In the genomic region with DNA sequence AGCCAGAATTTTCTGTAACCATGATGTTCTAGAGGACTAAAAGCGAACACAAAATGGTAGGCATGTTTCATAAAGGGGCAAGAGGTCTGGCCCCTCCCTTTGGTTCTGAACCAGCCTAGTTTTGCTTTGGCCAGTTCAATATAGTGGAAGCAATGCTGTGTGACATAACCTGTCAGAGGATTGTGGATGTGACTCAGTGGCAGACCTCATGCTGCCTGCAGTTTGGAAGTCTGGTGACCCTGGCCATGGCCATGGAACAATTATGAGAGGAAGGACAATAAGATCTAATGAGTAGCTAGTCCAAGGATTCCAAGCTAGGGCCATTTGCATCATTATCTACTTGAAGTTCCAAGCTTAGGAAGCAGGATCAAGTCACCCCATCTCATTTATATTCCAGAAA, we compare ENCODE assay signal across 16 mouse cellular contexts. TPM values are rescaled to one million over a fixed set of nuclear protein-coding genes. Genes with fewer than 3 reads are reported as not detected.
DNase-seq lines count a peak whose midpoint lies in the region; ATAC-seq and TF ChIP-seq lines count a peak whose summit lies in the region.
"Had no signal": no experiment of that assay in that cellular context is flagged by ENCODE, and none has a peak within 500 bp of the region (broad histone marks: within the 10 kb centered on the region; RNA-seq: fewer than 3 reads in every experiment).

No protein-coding gene starts in this region.

- H3K9ac ChIP-seq in forebrain, embryonic 12.5 days: no peak overlapping the region
- H3K9ac ChIP-seq in forebrain, postnatal 0 days: no peak overlapping the region
- H3K9ac ChIP-seq in midbrain, embryonic 11.5 days (ENCODE audit: low read length): no peak overlapping the region
- H3K9ac ChIP-seq in midbrain, embryonic 15.5 days: no peak overlapping the region
- H3K9ac ChIP-seq: heart, embryonic 15.5 days; limb, embryonic 13.5 days; liver, embryonic 14.5 days; stomach, embryonic 15.5 days had no signal

- H3K27me3 ChIP-seq in forebrain, embryonic 12.5 days: no peaks in the 10 kb centered on the region
- no peaks in the 10 kb centered on the region for H3K27me3 ChIP-seq in forebrain, postnatal 0 days (ENCODE audit: insufficient read depth, low read length)
- no peaks in the 10 kb centered on the region for H3K27me3 ChIP-seq in midbrain, embryonic 11.5 days (ENCODE audit: control insufficient read depth, insufficient read depth, low read length)
- H3K27me3 ChIP-seq in midbrain, embryonic 10.5 days (ENCODE audit: low read depth, poor library complexity, severe bottlenecking): no peaks in the 10 kb centered on the region
- H3K27me3 ChIP-seq in midbrain, embryonic 15.5 days (replicated peaks): no peaks in the 10 kb centered on the region
- H3K27me3 ChIP-seq: heart, embryonic 15.5 days; limb, embryonic 13.5 days; stomach, embryonic 15.5 days had no signal

- H3K9me3 ChIP-seq in forebrain, embryonic 12.5 days: no peaks in the 10 kb centered on the region
- H3K9me3 ChIP-seq in forebrain, postnatal 0 days (ENCODE audit: low read length): no peaks in the 10 kb centered on the region
- no peaks in the 10 kb centered on the region for H3K9me3 ChIP-seq in midbrain, embryonic 11.5 days (ENCODE audit: control insufficient read depth, low read length)
- H3K9me3 ChIP-seq in midbrain, embryonic 10.5 days (replicated peaks): no peaks in the 10 kb centered on the region
- H3K9me3 ChIP-seq in midbrain, embryonic 15.5 days: no peaks in the 10 kb centered on the region
- H3K9me3 ChIP-seq: G1E; heart, embryonic 15.5 days; limb, embryonic 13.5 days; stomach, embryonic 15.5 days had no signal

- no peak for DNase-seq in forebrain, postnatal 0 days
- DNase-seq in midbrain, embryonic 11.5 days (ENCODE audit: low spot score, missing footprints): no peak
- no peak for DNase-seq in midbrain, embryonic 10.5 days (ENCODE audit: low spot score)

- no peak for TF ChIP-seq CTCF in forebrain, postnatal 0 days (IDR thresholded peaks at IDR 0.05; ENCODE audit: low read depth)
- no peak for TF ChIP-seq CTCF in embryonic fibroblast, embryonic 13.5 days (IDR thresholded peaks at IDR 0.05; ENCODE audit: borderline replicate concordance, insufficient read depth, low read length)

- peak; percentile 5; the same call in 1 of the 2 replicates for ATAC-seq in forebrain, embryonic 12.5 days (ENCODE audit: low FRiP score)
- ATAC-seq in forebrain, postnatal 0 days: no peak
- ATAC-seq in midbrain, embryonic 11.5 days (ENCODE audit: low FRiP score): peak; percentile 15; the same call in 1 of the 2 replicates
- no peak; the same call in 1 of the 2 replicates for ATAC-seq in midbrain, embryonic 15.5 days (replicated peaks)
- no peak for ATAC-seq in activated CD4-positive, CD25-positive, alpha-beta regulatory T cell, adult 4 months

- WGBS in forebrain, embryonic 12.5 days: 94% methylated on average over 1 of the region's 1 CpGs
- 92% methylated on average over 1 of the region's 1 CpGs for WGBS in forebrain, postnatal 0 days
- 97% methylated on average over 1 of the region's 1 CpGs for WGBS in midbrain, embryonic 11.5 days
- WGBS in midbrain, embryonic 10.5 days: 89% methylated on average over 1 of the region's 1 CpGs
- WGBS in midbrain, embryonic 15.5 days: 100% methylated on average over 1 of the region's 1 CpGs

- H3K36me3 ChIP-seq in forebrain, embryonic 12.5 days (replicated peaks): peaks cover 25% of the 10 kb centered on the region
- peaks cover 16% of the 10 kb centered on the region; the same call in 1 of the 2 replicates for H3K36me3 ChIP-seq in forebrain, postnatal 0 days (ENCODE audit: insufficient read depth)
- peaks cover 3% of the 10 kb centered on the region for H3K36me3 ChIP-seq in midbrain, embryonic 11.5 days (ENCODE audit: control insufficient read depth, insufficient read depth, low read length)
- peaks cover 48% of the 10 kb centered on the region for H3K36me3 ChIP-seq in midbrain, embryonic 10.5 days
- H3K36me3 ChIP-seq in midbrain, embryonic 15.5 days (replicated peaks): no peaks in the 10 kb centered on the region; the same call in 1 of the 2 replicates

- TF ChIP-seq POLR2A in embryonic fibroblast, embryonic 13.5 days (IDR thresholded peaks at IDR 0.05; ENCODE audit: low read depth, low read length): peak; percentile 52

- H3K4me2 ChIP-seq in forebrain, embryonic 12.5 days: no peak overlapping the region
- H3K4me2 ChIP-seq in forebrain, postnatal 0 days (ENCODE audit: low read depth): no peak overlapping the region
- no peak overlapping the region for H3K4me2 ChIP-seq in midbrain, embryonic 11.5 days
- no peak overlapping the region for H3K4me2 ChIP-seq in midbrain, embryonic 15.5 days
- H3K4me2 ChIP-seq: heart, embryonic 15.5 days; limb, embryonic 13.5 days; stomach, embryonic 15.5 days had no signal

- 0 out of 2 replicates have a peak overlapping the region, but pooled peaks have one; percentile 26 for H3K27ac ChIP-seq in forebrain, embryonic 12.5 days
- no peak overlapping the region for H3K27ac ChIP-seq in forebrain, postnatal 0 days (ENCODE audit: low read depth, low read length)
- no peak overlapping the region for H3K27ac ChIP-seq in midbrain, embryonic 11.5 days (ENCODE audit: low read depth, low read length)
- H3K27ac ChIP-seq in midbrain, embryonic 10.5 days (replicated peaks): no peak overlapping the region
- H3K27ac ChIP-seq in embryonic fibroblast, embryonic 13.5 days (ENCODE audit: insufficient read depth, low read length): no peak overlapping the region
- H3K27ac ChIP-seq in midbrain, embryonic 15.5 days: peak overlapping the region; percentile 57; the same call in 1 of the 2 replicates
- H3K27ac ChIP-seq: heart, embryonic 15.5 days; limb, embryonic 13.5 days; liver, embryonic 14.5 days; stomach, embryonic 15.5 days had no signal

- H3K4me3 ChIP-seq in forebrain, embryonic 12.5 days (replicated peaks): no peak overlapping the region
- H3K4me3 ChIP-seq in forebrain, postnatal 0 days (ENCODE audit: low read depth, low read length): no peak overlapping the region
- H3K4me3 ChIP-seq in midbrain, embryonic 11.5 days (ENCODE audit: low read depth, low read length): no peak overlapping the region
- H3K4me3 ChIP-seq in midbrain, embryonic 10.5 days: no peak overlapping the region
- H3K4me3 ChIP-seq in embryonic fibroblast, embryonic 13.5 days (ENCODE audit: insufficient read depth, low read length): no peak overlapping the region
- no peak overlapping the region for H3K4me3 ChIP-seq in midbrain, embryonic 15.5 days
- H3K4me3 ChIP-seq: heart, embryonic 15.5 days; limb, embryonic 13.5 days; stomach, embryonic 15.5 days had no signal

- H3K4me1 ChIP-seq in forebrain, embryonic 12.5 days: peaks cover 14% of the 10 kb centered on the region
- H3K4me1 ChIP-seq in forebrain, postnatal 0 days (ENCODE audit: insufficient read depth): peaks cover 15% of the 10 kb centered on the region
- peaks cover 8% of the 10 kb centered on the region for H3K4me1 ChIP-seq in midbrain, embryonic 11.5 days (ENCODE audit: control insufficient read depth, insufficient read depth, low read length)
- H3K4me1 ChIP-seq in midbrain, embryonic 10.5 days: peaks cover 15% of the 10 kb centered on the region
- H3K4me1 ChIP-seq in embryonic fibroblast, embryonic 13.5 days (ENCODE audit: control insufficient read depth, insufficient read depth, low read length): no peaks in the 10 kb centered on the region
- H3K4me1 ChIP-seq in midbrain, embryonic 15.5 days: peaks cover 14% of the 10 kb centered on the region

RNA-seq across cellular contexts. Expression of a gene that starts 4.8 kb away (rescaled TPM):
- 122 and 129 TPM in 2 replicates for polyA plus RNA-seq in forebrain, embryonic 12.5 days (2016; fragmentation: Nextera tagmentation; extraction: Ambion mirVana)
- total RNA-seq in forebrain, postnatal 0 days (2014; rRNA removed): 122 and 147 TPM in 2 replicates
- 110 and 111 TPM in 2 replicates for polyA plus RNA-seq in forebrain, postnatal 0 days (2015; fragmentation: Nextera tagmentation; extraction: Ambion mirVana)
- polyA plus RNA-seq in midbrain, embryonic 11.5 days (2014; fragmentation: Nextera tagmentation; extraction: Ambion mirVana): 138 and 152 TPM in 2 replicates
- polyA plus RNA-seq in midbrain, embryonic 10.5 days (2016; fragmentation: Nextera tagmentation; extraction: Ambion mirVana): 142 and 148 TPM in 2 replicates
- polyA plus RNA-seq in embryonic fibroblast, embryonic 13.5 days (2011; ENCODE audit: insufficient read length, low read depth, missing spikeins): 92.9 and 96.9 TPM in 2 replicates
- polyA plus RNA-seq in midbrain, embryonic 15.5 days (2015; fragmentation: Nextera tagmentation; extraction: Ambion mirVana): 132 and 136 TPM in 2 replicates
- polyA plus RNA-seq in activated CD4-positive, CD25-positive, alpha-beta regulatory T cell, adult 4 months (2017; shearing (Covaris generic)): 100 to 1,000 TPM; 105 to 118 TPM

RNA-seq across cellular contexts. Expression of a gene that starts 4.9 kb away (rescaled TPM):
- 397 and 421 TPM in 2 replicates for polyA plus RNA-seq in forebrain, embryonic 12.5 days (2016; fragmentation: Nextera tagmentation; extraction: Ambion mirVana)
- total RNA-seq in forebrain, postnatal 0 days (2014; rRNA removed): 769 and 814 TPM in 2 replicates
- 477 and 542 TPM in 2 replicates for polyA plus RNA-seq in forebrain, postnatal 0 days (2015; fragmentation: Nextera tagmentation; extraction: Ambion mirVana)
- polyA plus RNA-seq in midbrain, embryonic 11.5 days (2014; fragmentation: Nextera tagmentation; extraction: Ambion mirVana): 465 and 509 TPM in 2 replicates
- polyA plus RNA-seq in midbrain, embryonic 10.5 days (2016; fragmentation: Nextera tagmentation; extraction: Ambion mirVana): 538 and 588 TPM in 2 replicates
- polyA plus RNA-seq in embryonic fibroblast, embryonic 13.5 days (2011; ENCODE audit: insufficient read length, low read depth, missing spikeins): 2,343 and 2,477 TPM in 2 replicates
- polyA plus RNA-seq in midbrain, embryonic 15.5 days (2015; fragmentation: Nextera tagmentation; extraction: Ambion mirVana): 446 and 479 TPM in 2 replicates
- polyA plus RNA-seq in activated CD4-positive, CD25-positive, alpha-beta regulatory T cell, adult 4 months (2017; shearing (Covaris generic)): 1,000 to 10,000 TPM; 1,216 to 1,318 TPM

RNA-seq across cellular contexts. Expression of a gene that starts 32.9 kb away (rescaled TPM):
- 0.36 and 0.59 TPM in 2 replicates for polyA plus RNA-seq in forebrain, embryonic 12.5 days (2016; fragmentation: Nextera tagmentation; extraction: Ambion mirVana)
- 0.62 and 0.95 TPM in 2 replicates for total RNA-seq in forebrain, postnatal 0 days (2014; rRNA removed)
- 0.45 and 0.47 TPM in 2 replicates for polyA plus RNA-seq in forebrain, postnatal 0 days (2015; fragmentation: Nextera tagmentation; extraction: Ambion mirVana)
- polyA plus RNA-seq in midbrain, embryonic 11.5 days (2014; fragmentation: Nextera tagmentation; extraction: Ambion mirVana): 0.08 and 0.22 TPM in 2 replicates
- polyA plus RNA-seq in midbrain, embryonic 10.5 days (2016; fragmentation: Nextera tagmentation; extraction: Ambion mirVana): 0.25 and 0.30 TPM in 2 replicates
- polyA plus RNA-seq in embryonic fibroblast, embryonic 13.5 days (2011; ENCODE audit: insufficient read length, low read depth, missing spikeins): 0.88 and 1.7 TPM in 2 replicates
- 0.66 and 1.2 TPM in 2 replicates for polyA plus RNA-seq in midbrain, embryonic 15.5 days (2015; fragmentation: Nextera tagmentation; extraction: Ambion mirVana)
- polyA plus RNA-seq in activated CD4-positive, CD25-positive, alpha-beta regulatory T cell, adult 4 months (2017; shearing (Covaris generic)): under 1 TPM in 1 of 2 experiments, not detected in 1; 0.46 TPM
- total RNA-seq: common myeloid progenitor, adult 5-6 weeks; hematopoietic stem cell, adult 5-6 weeks; megakaryocyte progenitor cell, adult 5-6 weeks had no signal
- polyA plus RNA-seq: liver, embryonic 14.5 days; lung, embryonic 16.5 days had no signal

Comparison
In these comparisons a context has a peak if more than half of its experiments do, and no peak if none do; other contexts are left out.
1. ATAC-seq: peak in forebrain, embryonic 12.5 days (single experiment) and midbrain, embryonic 11.5 days (single experiment); none in forebrain, postnatal 0 days (single experiment), midbrain, embryonic 15.5 days (single experiment) and activated CD4-positive, CD25-positive, alpha-beta regulatory T cell, adult 4 months (single experiment).
2. H3K27ac ChIP-seq: peak in forebrain, embryonic 12.5 days (single experiment) and midbrain, embryonic 15.5 days (single experiment); none in forebrain, postnatal 0 days (single experiment), midbrain, embryonic 11.5 days (single experiment), midbrain, embryonic 10.5 days (single experiment) and embryonic fibroblast, embryonic 13.5 days (single experiment).